Mouse (Mus musculus) MEL (cell line): ENCODE measurements around the gene Olfr523. TPM values are rescaled to one million over a fixed set of nuclear protein-coding genes. Genes with fewer than 3 reads are reported as not detected.

ENCODE experiments used
- DNase-seq: peaks from one replicate; pipeline ENCODE4 v3.0.0; 2011; ENCODE audit warnings: low read depth, low spot score
- H3K27ac ChIP-seq: 2 replicates; pipeline ENCODE4 v1.5.1; 2012; ENCODE audit warnings: low read depth, mild to moderate bottlenecking, control low read depth, low read length, moderate library complexity; ENCODE audit not compliant: control insufficient read depth
- H3K27me3 ChIP-seq, 2 experiments: fragments of 150-350 bp in 1 of 2; sonication (generic) in 1 of 2; 2 replicates each; pipeline ENCODE4 v1.6.1; 2012; ENCODE audit warnings: low read length in 2 of 2, mild to moderate bottlenecking in 2 of 2, improper control_type of control experiment in 1 of 2, moderate library complexity in 1 of 2; ENCODE audit not compliant: insufficient read depth in 2 of 2, control insufficient read depth in 1 of 2
- H3K36me3 ChIP-seq, 2 experiments: 2 replicates each; pipeline ENCODE4 v1.6.1; 2012 to 2014; ENCODE audit warnings: low read length in 2 of 2, improper control_type of control experiment in 1 of 2, inconsistent platforms in 1 of 2, mild to moderate bottlenecking in 1 of 2; ENCODE audit not compliant: insufficient read depth in 2 of 2, control insufficient read depth in 1 of 2
- H3K4me1 ChIP-seq, 2 experiments: fragments of 150-350 bp in 1 of 2; sonication (generic) in 1 of 2; 2 replicates each; pipeline ENCODE4 v1.6.1; 2012; ENCODE audit warnings: low read length in 2 of 2, improper control_type of control experiment in 1 of 2, mild to moderate bottlenecking in 1 of 2; ENCODE audit not compliant: insufficient read depth in 2 of 2, control insufficient read depth in 1 of 2
- H3K4me3 ChIP-seq, 2 experiments: fragments of 150-350 bp in 1 of 2; sonication (generic) in 1 of 2; 2 replicates each; pipeline ENCODE4 v1.5.1; 2012; ENCODE audit warnings: low read depth in 2 of 2, low read length in 2 of 2, mild to moderate bottlenecking in 2 of 2, moderate library complexity in 2 of 2, control low read depth in 1 of 2, improper control_type of control experiment in 1 of 2; ENCODE audit not compliant: control insufficient read depth in 1 of 2, insufficient read depth in 1 of 2
- H3K79me2 ChIP-seq: 2 replicates; pipeline ENCODE4 v1.6.1; 2012; ENCODE audit warnings: mild to moderate bottlenecking, low read length, moderate library complexity; ENCODE audit not compliant: control insufficient read depth, poor library complexity, insufficient read depth
- H3K9ac ChIP-seq: 2 replicates; pipeline ENCODE4 v1.6.1; 2012; ENCODE audit warnings: low read depth, mild to moderate bottlenecking, control low read depth, low read length, moderate library complexity; ENCODE audit not compliant: control insufficient read depth, poor library complexity, severe bottlenecking
- H3K9me3 ChIP-seq: fragments of 150-350 bp; sonication (generic); replicated peaks from 2 replicates; pipeline ENCODE4 v1.6.1; 2012; ENCODE audit warnings: mild to moderate bottlenecking, low read length, improper control_type of control experiment, moderate library complexity; ENCODE audit not compliant: insufficient read depth
- BHLHE40 ChIP-seq: IDR thresholded peaks from 2 replicates; pipeline ENCODE4 v1.6.1; 2012; ENCODE audit warnings: low read depth, mild to moderate bottlenecking, inconsistent platforms, low read length, improper control_type of control experiment, borderline replicate concordance
- CTCF ChIP-seq, 3 experiments: IDR thresholded peaks in 2 of 3; conservative IDR thresholded peaks in 1 of 3; 2 replicates each; pipeline ENCODE4 v1.5.1; 2011 to 2012; ENCODE audit warnings: low read length in 3 of 3, low read depth in 2 of 3, mild to moderate bottlenecking in 2 of 3, improper control_type of control experiment in 1 of 3, inconsistent platforms in 1 of 3, mixed read lengths in 1 of 3, moderate library complexity in 1 of 3; ENCODE audit not compliant: control insufficient read depth in 1 of 3, insufficient read depth in 1 of 3, poor library complexity in 1 of 3, severe bottlenecking in 1 of 3
- E2F4 ChIP-seq: IDR thresholded peaks from 2 replicates; pipeline ENCODE4 v1.6.1; 2011; ENCODE audit warnings: low read depth, low read length, improper control_type of control experiment, borderline replicate concordance
- ETS1 ChIP-seq: IDR thresholded peaks from 2 replicates; pipeline ENCODE4 v1.6.1; 2012; ENCODE audit warnings: low read depth, mild to moderate bottlenecking, inconsistent platforms, low read length, improper control_type of control experiment, moderate library complexity
- JUND ChIP-seq: IDR thresholded peaks from 2 replicates; pipeline ENCODE4 v1.6.1; 2011; ENCODE audit warnings: low read depth, mild to moderate bottlenecking, improper control_type of control experiment, low read length
- MAFK ChIP-seq: IDR thresholded peaks from 2 replicates; pipeline ENCODE4 v1.6.1; 2011; ENCODE audit warnings: low read depth, mild to moderate bottlenecking, low read length, improper control_type of control experiment, borderline replicate concordance
- MAX ChIP-seq: IDR thresholded peaks from 2 replicates; pipeline ENCODE4 v1.6.1; 2011; ENCODE audit warnings: low read length, improper control_type of control experiment
- MAZ ChIP-seq: IDR thresholded peaks from 2 replicates; pipeline ENCODE4 v1.6.1; 2012; ENCODE audit warnings: low read depth, mild to moderate bottlenecking, inconsistent platforms, low read length, improper control_type of control experiment
- MXI1 ChIP-seq: IDR thresholded peaks from 2 replicates; pipeline ENCODE4 v1.6.1; 2011; ENCODE audit warnings: mild to moderate bottlenecking, low read depth, low read length, improper control_type of control experiment
- MYC ChIP-seq: IDR thresholded peaks from 2 replicates; pipeline ENCODE4 v1.6.1; 2011; ENCODE audit warnings: low read depth, mild to moderate bottlenecking, low read length, improper control_type of control experiment, moderate library complexity
- RCOR1 ChIP-seq: IDR thresholded peaks from 2 replicates; pipeline ENCODE4 v1.6.1; 2012; ENCODE audit warnings: low read depth, mild to moderate bottlenecking, inconsistent platforms, low read length, improper control_type of control experiment
- SMC3 ChIP-seq: IDR thresholded peaks from 2 replicates; pipeline ENCODE4 v1.6.1; 2011; ENCODE audit warnings: low read depth, low read length, improper control_type of control experiment
- TBP ChIP-seq: IDR thresholded peaks from 2 replicates; pipeline ENCODE4 v1.8.0; 2011; ENCODE audit warnings: low read depth, low read length, improper control_type of control experiment
- UBTF ChIP-seq: IDR thresholded peaks from 2 replicates; pipeline ENCODE4 v1.6.1; 2012; ENCODE audit warnings: low read depth, mild to moderate bottlenecking, inconsistent platforms, low read length, improper control_type of control experiment, moderate library complexity, borderline replicate concordance; ENCODE audit not compliant: insufficient read depth
- USF1 ChIP-seq: IDR thresholded peaks from 2 replicates; pipeline ENCODE4 v1.6.1; 2014; ENCODE audit warnings: low read depth, mild to moderate bottlenecking, inconsistent platforms, low read length, improper control_type of control experiment, moderate library complexity
- ZC3H11A ChIP-seq: IDR thresholded peaks from 2 replicates; pipeline ENCODE4 v1.6.1; 2012; ENCODE audit warnings: low read depth, mild to moderate bottlenecking, inconsistent platforms, low read length, improper control_type of control experiment
- ZKSCAN1 ChIP-seq: IDR thresholded peaks from 2 replicates; pipeline ENCODE4 v1.6.1; 2012; ENCODE audit warnings: low read depth, mild to moderate bottlenecking, inconsistent platforms, low read length, improper control_type of control experiment, moderate library complexity
- ZMIZ1 ChIP-seq: IDR thresholded peaks from 2 replicates; pipeline ENCODE4 v1.6.1; 2012; ENCODE audit warnings: low read depth, mild to moderate bottlenecking, inconsistent platforms, low read length, improper control_type of control experiment, moderate library complexity
- ZNF384 ChIP-seq: IDR thresholded peaks from 2 replicates; pipeline ENCODE4 v1.6.1; 2012; ENCODE audit warnings: low read depth, mild to moderate bottlenecking, inconsistent platforms, low read length, improper control_type of control experiment
- polyA plus RNA-seq, 2 experiments: library from polyadenylated mRNA; stranded (reverse) in 1 of 2; unstranded in 1 of 2; fragments of >175 nt in 1 of 2; fragments of >200 nt in 1 of 2; gene quantifications; 2 replicates each; pipeline versions ENCODE4 v1.2.1 to v1.2.4; 2012; ENCODE audit warnings: low replicate concordance in 2 of 2, low read depth in 1 of 2; ENCODE audit not compliant: insufficient read length in 2 of 2, insufficient read depth in 1 of 2, missing spikeins in 1 of 2
- total RNA-seq: library from RNA; depleted of rRNA; stranded (reverse); fragments of 300-350 nt; gene quantifications from 2 replicates; pipeline ENCODE4 v1.2.3, GENCODE M21; 2012

The Olfr523 gene
- total and polyA plus RNA-seq, 3 experiments, result not detected

- no peak overlapping the region for H3K4me3 ChIP-seq
- no peaks in the 10 kb centered on the region for H3K9me3 ChIP-seq
- H3K27ac ChIP-seq, result no peak overlapping the region
- peaks cover 0 to 3% of the 10 kb centered on the region in 2 experiments; a peak in 1 of 4 replicates for H3K36me3 ChIP-seq
- TF ChIP-seq ZNF384 (no peak), MYC (no peak), E2F4 (no peak), MAX (no peak)
- DNase-seq, result no peak
- no peak overlapping the region for H3K9ac ChIP-seq
- H3K79me2 ChIP-seq, result no peaks in the 10 kb centered on the region
- no peaks in the 10 kb centered on the region for H3K27me3 ChIP-seq
- H3K4me1 ChIP-seq, result no peaks in the 10 kb centered on the region
Observed at GRCm38 (mm10) chr7:140144550-140144949, 28.5 kb upstream of the Olfr523 start.

GRCm38 (mm10) chr7:140153383-140153782, 19.6 kb upstream of the Olfr523 start:
- H3K9ac ChIP-seq, result no peak overlapping the region
- H3K27ac ChIP-seq, result no peak overlapping the region
- H3K4me3 ChIP-seq, result no peak overlapping the region
- H3K36me3 ChIP-seq, result no peaks in the 10 kb centered on the region
- TF ChIP-seq ZKSCAN1 (no peak), MAZ (no peak), E2F4 (no peak), SMC3 (no peak)
- H3K27me3 ChIP-seq, result no peaks in the 10 kb centered on the region
- DNase-seq, result no peak
- no peaks in the 10 kb centered on the region for H3K9me3 ChIP-seq
- no peaks in the 10 kb centered on the region for H3K79me2 ChIP-seq
- H3K4me1 ChIP-seq, result no peaks in the 10 kb centered on the region

GRCm38 (mm10) chr7:140153829-140154217, 19.2 kb upstream of the Olfr523 start:
- Histone ChIP-seq H3K79me2 (no peaks in the 10 kb centered on the region), H3K27me3 (no peaks in the 10 kb centered on the region), H3K9ac (no peak overlapping the region), H3K36me3 (no peaks in the 10 kb centered on the region), H3K4me3 (no peak overlapping the region), H3K4me1 (no peaks in the 10 kb centered on the region), H3K27ac (no peak overlapping the region), H3K9me3 (no peaks in the 10 kb centered on the region)
- DNase-seq, result no peak
- TF ChIP-seq TBP (no peak), E2F4 (no peak), ETS1 (no peak), UBTF (no peak), ZMIZ1 (no peak), MYC (no peak), MAFK (no peak), CTCF (IDR thresholded peaks at IDR 0.05 in 2 of 3, conservative IDR thresholded peaks at IDR 0.05 in 1 of 3; ENCODE audit: control insufficient read depth in 1 of 3, insufficient read depth in 1 of 3, low read depth in 2 of 3, low read length in 3 of 3, poor library complexity in 1 of 3, severe bottlenecking in 1 of 3) (no peak), USF1 (no peak), ZC3H11A (no peak), JUND (no peak), MXI1 (no peak), RCOR1 (no peak), BHLHE40 (no peak)
